Mouse (Mus musculus) testis, adult 2 months (tissue): ENCODE measurements at regions not wholly inside any gene's neighbourhood (a gene's known extent, or its start where the extent isn't known, plus 50 kb on each side); places are given as distances from the start of the nearest gene placed in this dataset.

ENCODE experiments used
- H3K27ac ChIP-seq: fragments of 200-500 bp; 2 replicates; pipeline ENCODE4 v1.5.1; 2012; ENCODE audit warnings: low read depth, low read length; ENCODE audit not compliant: control insufficient read depth, insufficient read depth
- H3K27me3 ChIP-seq: fragments of 200-500 bp; 2 replicates; pipeline ENCODE4 v1.6.1; 2012; ENCODE audit warnings: mild to moderate bottlenecking, low read length, moderate library complexity; ENCODE audit not compliant: control insufficient read depth, insufficient read depth
- H3K36me3 ChIP-seq: fragments of 200-500 bp; 2 replicates; pipeline ENCODE4 v1.6.1; 2012; ENCODE audit warnings: mild to moderate bottlenecking, low read length; ENCODE audit not compliant: control insufficient read depth, insufficient read depth
- H3K4me1 ChIP-seq: fragments of 200-500 bp; 2 replicates; pipeline ENCODE4 v1.6.1; 2012; ENCODE audit warnings: low read length; ENCODE audit not compliant: control insufficient read depth, insufficient read depth
- H3K4me3 ChIP-seq: fragments of 200-500 bp; 2 replicates; pipeline ENCODE4 v1.5.1; 2012; ENCODE audit warnings: low read depth, mild to moderate bottlenecking, low read length, moderate library complexity, mixed read lengths; ENCODE audit not compliant: control insufficient read depth
- CTCF ChIP-seq: fragments of 200-500 bp; IDR thresholded peaks from 2 replicates; pipeline ENCODE4 v1.5.1; 2012; ENCODE audit warnings: low read depth, mild to moderate bottlenecking, inconsistent platforms, low read length, moderate library complexity; ENCODE audit not compliant: control insufficient read depth, insufficient read depth, insufficient replicate concordance
- POLR2A ChIP-seq: fragments of 200-500 bp; IDR thresholded peaks from 2 replicates; pipeline ENCODE4 v1.6.1; 2012; ENCODE audit warnings: low read depth, mild to moderate bottlenecking, inconsistent platforms, low read length, moderate library complexity; ENCODE audit not compliant: control insufficient read depth

GRCm38 (mm10) chr14:62034664-62035063 lies 257.7 kb upstream of the Rnaseh2b start:
- no peak overlapping the region for H3K27ac ChIP-seq

GRCm38 (mm10) chr14:62035416-62035815 lies 257.0 kb upstream of the Rnaseh2b start:
- Histone ChIP-seq H3K27ac (no peak overlapping the region), H3K4me1 (no peaks in the 10 kb centered on the region), H3K27me3 (no peaks in the 10 kb centered on the region), H3K4me3 (no peak overlapping the region), H3K36me3 (no peaks in the 10 kb centered on the region)
- TF ChIP-seq POLR2A (no peak), CTCF (no peak)

More at GRCm38 (mm10) chr14:62034664-62035063, 257.7 kb upstream of the Rnaseh2b start:
- H3K4me1 ChIP-seq: no peaks in the 10 kb centered on the region
- no peak for TF ChIP-seq POLR2A
- no peak for TF ChIP-seq CTCF
- no peaks in the 10 kb centered on the region for H3K36me3 ChIP-seq
- H3K27me3 ChIP-seq: no peaks in the 10 kb centered on the region
- no peak overlapping the region for H3K4me3 ChIP-seq

GRCm38 (mm10) chr14:62037514-62037913 lies 254.9 kb upstream of the Rnaseh2b start:
- no peak overlapping the region for H3K4me3 ChIP-seq
- H3K4me1 ChIP-seq: no peaks in the 10 kb centered on the region
- TF ChIP-seq POLR2A: no peak
- H3K36me3 ChIP-seq: no peaks in the 10 kb centered on the region
- no peak overlapping the region for H3K27ac ChIP-seq
- H3K27me3 ChIP-seq: no peaks in the 10 kb centered on the region

GRCm38 (mm10) chr14:62037917-62038316 lies 254.5 kb upstream of the Rnaseh2b start:
- H3K36me3 ChIP-seq: no peaks in the 10 kb centered on the region
- no peaks in the 10 kb centered on the region for H3K4me1 ChIP-seq
- H3K4me3 ChIP-seq: no peak overlapping the region
- no peak overlapping the region for H3K27ac ChIP-seq
- TF ChIP-seq POLR2A (no peak), CTCF (no peak)
- no peaks in the 10 kb centered on the region for H3K27me3 ChIP-seq

- Histone ChIP-seq H3K4me1 (no peaks in the 10 kb centered on the region), H3K4me3 (no peak overlapping the region)
- no peak for TF ChIP-seq POLR2A
- TF ChIP-seq CTCF: no peak
Measured at GRCm38 (mm10) chr14:62042305-62043116, 249.9 kb upstream of the Rnaseh2b start.

GRCm38 (mm10) chr14:62043117-62043422 lies 249.3 kb upstream of the Rnaseh2b start:
- no peak overlapping the region for H3K4me3 ChIP-seq

More at GRCm38 (mm10) chr14:62042305-62043116, 249.9 kb upstream of the Rnaseh2b start:
- no peak overlapping the region for H3K27ac ChIP-seq
- H3K36me3 ChIP-seq: no peaks in the 10 kb centered on the region
- H3K27me3 ChIP-seq: no peaks in the 10 kb centered on the region

GRCm38 (mm10) chr14:62050941-62051340 lies 241.4 kb upstream of the Rnaseh2b start:
- H3K4me3 ChIP-seq: no peak overlapping the region
- H3K4me1 ChIP-seq: no peaks in the 10 kb centered on the region
- no peaks in the 10 kb centered on the region for H3K27me3 ChIP-seq
- H3K36me3 ChIP-seq: no peaks in the 10 kb centered on the region
- no peak for TF ChIP-seq CTCF
- no peak for TF ChIP-seq POLR2A
- no peak overlapping the region for H3K27ac ChIP-seq

More at GRCm38 (mm10) chr14:62043117-62043422, 249.3 kb upstream of the Rnaseh2b start:
- TF ChIP-seq POLR2A (no peak), CTCF (no peak)
- Histone ChIP-seq H3K27ac (no peak overlapping the region), H3K36me3 (no peaks in the 10 kb centered on the region), H3K4me1 (no peaks in the 10 kb centered on the region), H3K27me3 (no peaks in the 10 kb centered on the region)
